Mouse (Mus musculus) cortical plate, adult 2 months (tissue): ENCODE data around the gene Shtn1.

ENCODE experiments used
- CTCF ChIP-seq: fragments of 200-500 bp; IDR thresholded peaks from 2 replicates; pipeline ENCODE4 v1.5.1; 2011; ENCODE audit warnings: mild to moderate bottlenecking, control low read depth, low read length; ENCODE audit not compliant: insufficient read depth; ENCODE audit errors: extremely low read depth
- POLR2A ChIP-seq: fragments of 200-500 bp; IDR thresholded peaks from 2 replicates; pipeline ENCODE4 v1.6.1; 2011; ENCODE audit warnings: mild to moderate bottlenecking, low read length, control low read depth; ENCODE audit not compliant: insufficient read depth; ENCODE audit errors: extremely low read depth

DNA sequence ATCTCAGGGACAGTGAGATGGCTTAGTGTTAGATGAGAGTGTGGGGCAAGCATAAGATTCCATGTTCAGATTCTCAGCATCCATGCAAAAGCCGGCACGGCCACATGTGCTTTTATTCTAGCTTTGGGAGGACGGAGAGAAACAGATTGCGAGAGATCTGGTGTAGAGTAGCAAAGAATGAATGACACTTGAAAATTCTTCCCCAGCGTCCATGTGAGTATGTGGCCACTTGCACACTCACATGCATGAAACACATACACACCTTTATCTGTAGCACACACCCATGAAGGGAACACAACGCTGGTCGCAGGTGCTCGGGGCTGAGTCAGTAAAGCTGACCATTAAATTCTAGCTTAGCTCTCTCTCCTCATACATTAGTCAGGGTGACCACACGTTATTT lies 24.3 kb downstream of the Shtn1 start:
- TF ChIP-seq CTCF (no peak), POLR2A (no peak)
